Mouse (Mus musculus) forebrain, embryonic 16.5 days (tissue): ENCODE results near the gene Bbs4. TPM values are rescaled to one million over a fixed set of nuclear protein-coding genes. Genes with fewer than 3 reads are reported as not detected.

Experiments used
- polyA plus RNA-seq: library from polyadenylated mRNA; unstranded; fragments of >200 nt; fragmentation: Nextera tagmentation; extraction: Ambion mirVana; gene quantifications from 2 replicates; pipeline ENCODE4 v1.2.1, GENCODE M21; 2015

The Bbs4 gene
- polyA plus RNA-seq, 1 experiment from 2014 or later, result 43.1 TPM

Other genes with a start within 250 kb of the Bbs4 start
- 20.7 and 20.9 TPM in 2 replicates for gene Adpgk, start 62.0 kb downstream of the Bbs4 start, polyA plus RNA-seq
- 15.6 and 21.2 TPM in 2 replicates for gene Arih1, start 133.1 kb upstream of the Bbs4 start, polyA plus RNA-seq
- gene Hexa, start 186.0 kb upstream of the Bbs4 start, polyA plus RNA-seq, result 51.3 and 55.7 TPM in 2 replicates
- 0.45 and 0.58 TPM in 2 replicates for gene Tmem202, start 186.3 kb upstream of the Bbs4 start, polyA plus RNA-seq
- 29.5 and 42.0 TPM in 2 replicates for gene Celf6, start 224.4 kb upstream of the Bbs4 start, polyA plus RNA-seq